Mouse (Mus musculus): ENCODE data around the gene Gabbr2. TPM values are rescaled to one million over a fixed set of nuclear protein-coding genes. Genes with fewer than 3 reads are reported as not detected.

The Gabbr2 gene
- total RNA-seq, 2 experiments from 2014 or later: not detected

DNA sequence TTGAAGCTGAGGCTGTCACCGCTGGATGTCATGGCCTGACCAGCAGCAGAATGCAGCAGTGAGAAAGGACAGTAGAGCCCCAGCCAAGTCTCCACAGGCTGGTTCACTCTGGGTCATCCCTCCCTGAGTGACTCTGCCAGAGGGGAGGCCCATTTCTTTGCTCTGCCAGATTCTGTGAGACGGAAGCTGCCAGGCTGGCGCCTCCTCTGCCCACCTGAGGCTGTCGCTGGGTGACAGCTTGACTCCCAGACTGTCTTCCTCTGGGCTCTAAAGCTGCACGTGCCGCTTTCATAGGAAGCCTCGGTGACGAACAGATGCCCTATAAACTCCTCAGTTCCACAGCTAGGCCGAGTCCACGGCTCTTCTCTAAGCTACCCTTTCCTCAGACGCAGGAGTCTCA, 264.5 kb downstream of the Gabbr2 start:
- no peak for ATAC-seq (replicated peaks; ENCODE audit: poor library complexity)

DNA sequence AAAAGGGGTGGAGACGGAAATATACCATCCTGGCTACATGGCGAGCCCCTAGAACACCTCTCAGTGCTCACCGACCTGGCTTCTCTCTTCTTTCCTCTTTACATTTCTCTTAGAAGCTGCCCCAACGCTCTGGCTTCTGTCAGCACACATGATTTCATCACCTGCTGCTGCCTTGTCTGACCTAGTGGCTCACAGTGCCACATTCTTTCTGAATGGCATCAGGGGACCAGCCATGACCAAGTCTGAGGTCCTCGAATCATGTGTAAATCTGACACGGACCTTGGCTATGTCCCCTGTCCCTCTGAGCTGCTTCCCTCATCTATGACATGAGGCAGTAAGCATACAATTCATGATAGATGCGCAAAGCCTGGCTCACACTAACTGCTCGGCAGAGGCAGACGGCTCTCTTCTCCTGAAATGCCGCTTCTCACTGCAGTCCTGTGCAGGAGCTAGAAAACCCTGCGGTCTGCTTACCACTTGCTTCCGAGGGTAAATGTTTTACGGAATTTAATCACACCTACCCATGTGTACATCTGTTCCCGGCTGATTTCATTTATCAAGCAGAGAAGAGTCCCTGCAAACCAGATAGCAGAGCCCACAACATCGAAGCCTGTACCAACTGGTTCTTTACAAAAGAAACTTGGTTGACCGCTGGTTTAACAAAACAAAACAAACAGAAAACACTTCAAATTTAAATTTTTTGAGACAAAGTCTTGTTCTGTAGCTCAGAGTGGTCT, 270.7 kb downstream of the Gabbr2 start:
- peak; percentile 67 for ATAC-seq (replicated peaks; ENCODE audit: poor library complexity)

GRCm38 (mm10) chr4:46720070-46720469, 271.6 kb downstream of the Gabbr2 start:
- no peak for ATAC-seq (replicated peaks; ENCODE audit: poor library complexity)

- ATAC-seq (replicated peaks; ENCODE audit: poor library complexity): no peak
Observed at GRCm38 (mm10) chr4:46718624-46719023, 273.0 kb downstream of the Gabbr2 start.

DNA sequence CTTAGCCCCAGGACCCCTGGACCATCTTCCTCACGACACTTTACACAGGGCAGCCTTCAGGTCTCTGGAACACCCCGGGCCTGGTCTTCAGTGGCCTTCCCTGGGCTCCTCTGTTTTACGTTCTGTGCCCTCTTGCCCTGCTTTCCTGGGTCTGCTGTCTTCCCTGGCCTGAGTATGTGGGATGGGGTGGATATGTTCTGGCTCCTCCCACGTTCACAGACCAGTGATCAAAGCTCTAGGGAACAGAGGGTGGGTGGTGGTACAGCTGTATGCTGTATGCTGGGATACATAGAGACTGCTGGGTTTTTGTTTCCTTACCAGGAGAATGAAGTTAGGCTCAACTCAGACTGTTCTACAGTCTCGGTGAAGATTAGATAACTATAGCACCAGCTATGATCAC, 274.5 kb downstream of the Gabbr2 start:
- ATAC-seq (replicated peaks; ENCODE audit: poor library complexity): no peak

- ATAC-seq (replicated peaks; ENCODE audit: poor library complexity): no peak
Observed at GRCm38 (mm10) chr4:46716361-46716760, 275.3 kb downstream of the Gabbr2 start.

GRCm38 (mm10) chr4:46710523-46710922, 281.1 kb downstream of the Gabbr2 start:
- ATAC-seq (replicated peaks; ENCODE audit: poor library complexity): no peak

- no peak for ATAC-seq (replicated peaks; ENCODE audit: poor library complexity)
Observed at GRCm38 (mm10) chr4:46710018-46710417, 281.7 kb downstream of the Gabbr2 start.

DNA sequence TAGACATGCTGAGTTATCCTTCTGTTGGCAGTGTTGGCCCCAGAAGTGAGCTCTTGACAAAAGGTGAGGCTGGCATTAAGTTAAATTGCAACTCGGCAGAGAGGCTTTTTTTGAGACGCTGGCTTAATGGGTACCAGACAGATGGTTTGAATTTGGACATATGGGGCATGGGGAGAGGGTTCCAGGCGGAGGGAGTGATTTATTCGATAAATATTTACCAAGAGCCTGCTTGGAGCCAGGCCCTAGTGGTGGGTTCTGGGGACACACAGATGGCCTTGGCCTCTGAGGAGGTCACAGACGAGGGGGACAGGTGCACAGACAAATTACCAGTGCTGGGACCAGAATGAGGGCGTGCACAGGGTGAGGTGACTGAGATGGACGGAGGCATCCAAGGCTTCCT, 282.2 kb downstream of the Gabbr2 start:
- ATAC-seq (replicated peaks; ENCODE audit: poor library complexity): no peak

DNA sequence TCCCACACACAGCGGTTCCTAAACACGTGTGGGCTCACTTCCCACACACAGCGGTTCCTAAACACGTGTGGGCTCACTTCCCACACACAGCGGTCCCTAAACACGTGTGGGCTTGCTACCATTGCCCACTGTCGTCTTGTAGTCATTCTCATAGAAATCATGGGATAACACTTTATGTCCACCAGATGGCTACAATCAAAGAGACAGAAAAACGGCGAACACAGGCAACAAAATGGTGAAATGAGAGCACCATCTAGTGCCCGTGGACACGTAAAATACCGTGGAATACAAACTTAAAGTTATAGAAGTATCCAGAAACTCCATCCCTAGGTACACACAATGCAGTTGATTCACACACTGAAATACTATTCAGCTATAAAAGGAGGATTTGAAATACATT, 285.9 kb downstream of the Gabbr2 start:
- ATAC-seq (replicated peaks; ENCODE audit: poor library complexity): peak; percentile 50

DNA sequence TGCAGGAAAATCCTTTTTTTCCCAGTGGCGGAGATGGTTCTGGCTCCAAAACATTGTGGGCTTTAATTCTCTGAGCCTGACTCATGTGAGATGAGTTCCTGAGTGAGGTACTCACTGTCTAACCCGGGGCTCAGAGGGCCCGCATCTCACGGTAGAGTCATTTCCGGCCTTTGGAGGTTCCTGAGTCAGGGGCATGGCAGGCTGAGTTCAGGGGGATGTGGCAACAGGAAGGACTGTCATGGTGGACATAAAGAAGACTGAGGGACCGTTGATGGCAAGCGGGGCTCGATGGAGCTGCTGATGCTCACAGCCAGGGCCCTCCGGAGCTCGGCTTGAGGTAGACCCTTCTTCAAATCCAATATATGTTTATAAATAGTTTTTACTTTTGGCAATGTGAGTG, 288.5 kb downstream of the Gabbr2 start:
- ATAC-seq (replicated peaks; ENCODE audit: poor library complexity): no peak

DNA sequence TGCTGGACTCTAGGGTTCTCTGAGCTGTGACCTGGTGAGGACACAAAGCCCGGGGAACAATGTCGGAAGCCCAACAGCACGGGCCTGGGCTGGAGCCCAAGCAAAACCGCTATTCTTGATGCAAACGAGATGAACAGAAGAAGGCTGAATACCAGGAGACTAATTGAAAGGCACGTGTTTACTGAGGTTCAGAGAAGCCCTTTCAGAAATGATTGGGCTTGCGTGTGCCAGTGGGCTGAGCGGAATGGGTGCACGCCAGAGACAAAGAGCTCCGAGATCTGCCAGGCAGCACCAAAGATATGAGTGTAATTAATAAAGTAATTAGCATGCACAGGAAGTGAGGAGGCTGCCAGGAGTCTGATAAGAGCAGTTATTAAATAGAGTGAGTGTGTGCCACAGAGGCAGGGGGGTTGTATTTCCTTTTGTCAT, 291.4 kb downstream of the Gabbr2 start:
- peak; percentile 85 for ATAC-seq (replicated peaks; ENCODE audit: poor library complexity)

GRCm38 (mm10) chr4:46696467-46696866, 295.2 kb downstream of the Gabbr2 start:
- no peak for ATAC-seq (replicated peaks; ENCODE audit: poor library complexity)

DNA sequence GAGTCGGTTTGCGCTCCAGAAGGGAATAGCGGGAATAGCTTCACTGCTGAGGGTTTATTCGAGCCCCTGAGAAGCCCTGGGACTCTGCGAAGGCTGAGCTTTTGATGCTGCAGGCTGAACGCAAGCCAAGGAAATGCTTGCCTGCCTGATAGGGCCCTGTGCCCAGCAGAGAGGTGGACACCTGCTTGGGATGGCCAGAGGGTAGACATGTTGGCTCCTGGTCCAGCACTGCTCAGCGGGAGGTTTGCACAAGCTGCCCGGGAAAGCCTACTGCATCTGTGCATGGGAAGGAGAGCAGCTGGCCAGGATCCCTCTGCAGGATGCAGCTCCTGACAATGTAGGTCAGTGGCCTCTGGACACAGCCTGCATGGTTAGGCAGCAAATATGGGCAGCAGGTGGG, 301.1 kb downstream of the Gabbr2 start:
- ATAC-seq (replicated peaks; ENCODE audit: poor library complexity): no peak

GRCm38 (mm10) chr4:46690023-46690420, 301.7 kb downstream of the Gabbr2 start:
- ATAC-seq (replicated peaks; ENCODE audit: poor library complexity): no peak

DNA sequence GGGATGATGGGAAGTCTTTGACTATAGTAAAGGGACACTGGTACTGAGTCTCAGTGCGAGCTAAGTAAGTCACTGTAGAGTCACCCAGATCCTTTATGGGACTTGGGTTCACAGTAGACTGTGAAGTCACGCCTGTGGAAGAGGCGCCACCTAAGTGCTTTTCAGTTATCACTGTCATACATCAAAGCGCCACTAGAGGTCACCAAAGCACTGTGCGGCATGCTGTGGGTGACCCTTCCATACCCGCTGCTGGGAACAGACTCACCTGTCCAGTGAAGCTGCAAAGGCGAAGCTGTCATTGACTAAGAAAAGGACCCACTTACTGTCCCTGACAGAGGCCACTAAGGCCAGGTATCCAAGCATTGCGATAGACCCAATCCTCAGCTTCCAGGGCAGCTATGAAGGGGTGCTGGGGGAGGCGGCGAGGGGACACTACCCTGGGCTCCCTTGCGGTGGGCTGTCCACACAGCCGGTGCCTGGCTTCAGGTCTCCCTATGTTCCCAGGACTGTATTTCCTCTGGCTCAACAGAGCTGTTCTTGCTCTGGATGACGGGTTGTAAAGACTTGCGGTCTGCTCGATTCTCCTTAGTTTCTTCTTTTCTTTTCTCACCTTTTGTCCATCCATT, 302.2 kb downstream of the Gabbr2 start:
- peak; percentile 96 for ATAC-seq (replicated peaks; ENCODE audit: poor library complexity)

DNA sequence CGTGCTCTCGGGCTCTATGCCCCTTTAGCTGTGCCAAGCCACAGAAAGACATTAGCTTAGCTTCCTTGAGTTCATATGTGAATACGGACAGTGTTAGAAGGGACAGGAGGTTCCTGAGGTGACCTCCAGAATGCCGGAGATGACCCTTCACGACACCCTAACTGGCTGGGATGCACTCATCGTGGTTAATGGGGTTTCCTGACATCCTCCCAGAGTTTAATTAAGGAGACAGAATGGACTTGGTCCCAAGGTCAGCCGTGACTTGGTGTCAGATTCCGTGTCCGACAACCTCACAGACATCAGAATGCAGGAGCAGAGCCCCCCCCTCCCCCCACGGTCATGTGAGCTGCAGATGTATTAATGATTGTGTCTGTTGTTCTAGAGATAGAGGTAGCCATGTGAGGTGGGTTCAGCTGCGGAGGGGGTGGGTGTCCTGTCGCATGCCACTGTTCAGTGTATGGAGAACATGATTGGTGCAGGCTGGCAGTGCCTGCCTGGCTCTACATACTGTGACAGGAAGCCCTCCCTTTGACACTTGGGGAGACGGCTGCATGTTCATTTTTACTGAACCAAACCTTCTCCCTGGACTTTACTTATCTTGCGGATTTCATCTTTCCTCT, 303.4 kb downstream of the Gabbr2 start:
- no peak for ATAC-seq (replicated peaks; ENCODE audit: poor library complexity)

DNA sequence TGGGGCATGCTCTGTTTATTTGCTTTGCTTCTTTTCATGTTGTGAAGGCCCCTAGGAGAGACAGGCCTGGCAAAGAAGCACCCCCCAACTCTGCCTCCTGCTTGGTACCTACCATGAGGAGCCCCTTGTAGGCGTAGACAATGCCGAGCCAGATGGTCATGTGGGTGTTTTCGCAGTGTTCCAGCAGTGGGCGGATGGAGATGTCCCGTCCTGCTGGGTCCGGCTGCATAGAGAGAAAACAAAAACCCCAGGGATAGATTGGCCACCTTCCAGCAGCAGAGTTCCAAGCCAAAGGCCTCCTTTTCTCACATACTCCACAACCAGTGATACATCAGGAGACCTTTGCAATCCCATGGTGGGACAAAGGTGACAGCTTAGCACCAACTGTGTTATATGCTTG, 307.5 kb downstream of the Gabbr2 start:
- ATAC-seq (replicated peaks; ENCODE audit: poor library complexity): no peak

DNA sequence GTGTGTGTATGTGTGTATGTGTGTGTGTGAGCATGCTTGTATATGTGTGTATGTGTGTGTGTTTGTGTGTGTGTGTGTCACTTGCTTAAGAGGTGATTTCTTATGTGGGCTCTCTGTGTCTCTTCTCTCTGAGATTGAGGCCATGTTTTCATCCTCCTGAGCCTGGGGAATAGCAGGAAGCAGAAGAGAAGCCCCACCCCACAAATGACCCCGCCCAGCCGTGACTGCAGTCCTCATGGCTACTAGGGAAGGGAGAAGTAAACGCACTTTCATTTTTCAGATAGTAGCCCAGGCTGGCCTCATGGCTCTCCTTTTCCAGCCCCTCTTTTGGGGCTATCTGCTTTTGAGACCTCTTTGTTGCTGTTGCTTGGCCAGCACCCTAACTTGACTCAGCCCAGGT, 315.0 kb downstream of the Gabbr2 start:
- ATAC-seq (replicated peaks; ENCODE audit: poor library complexity): peak; percentile 27; the same call in 1 of the 2 replicates

DNA sequence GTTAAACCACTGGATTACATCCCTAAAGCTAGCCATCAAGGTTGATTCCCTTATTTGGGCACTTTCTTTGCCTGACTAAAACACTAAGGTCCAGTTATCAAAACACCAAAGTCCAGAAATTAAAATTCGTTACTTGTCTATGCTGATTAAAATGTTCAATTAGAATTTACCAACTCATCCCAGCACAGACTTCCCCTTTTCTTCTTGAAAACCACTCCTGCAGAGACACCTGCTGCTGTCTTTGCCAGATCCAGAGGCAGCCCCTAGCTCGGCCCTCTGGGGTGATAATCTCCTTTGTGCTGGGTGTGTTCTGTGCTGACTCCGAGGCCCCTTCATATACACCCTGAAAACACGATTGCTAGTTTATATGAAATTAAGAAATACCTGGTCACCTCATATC, 315.7 kb downstream of the Gabbr2 start:
- peak; percentile 49 for ATAC-seq (replicated peaks; ENCODE audit: poor library complexity)

DNA sequence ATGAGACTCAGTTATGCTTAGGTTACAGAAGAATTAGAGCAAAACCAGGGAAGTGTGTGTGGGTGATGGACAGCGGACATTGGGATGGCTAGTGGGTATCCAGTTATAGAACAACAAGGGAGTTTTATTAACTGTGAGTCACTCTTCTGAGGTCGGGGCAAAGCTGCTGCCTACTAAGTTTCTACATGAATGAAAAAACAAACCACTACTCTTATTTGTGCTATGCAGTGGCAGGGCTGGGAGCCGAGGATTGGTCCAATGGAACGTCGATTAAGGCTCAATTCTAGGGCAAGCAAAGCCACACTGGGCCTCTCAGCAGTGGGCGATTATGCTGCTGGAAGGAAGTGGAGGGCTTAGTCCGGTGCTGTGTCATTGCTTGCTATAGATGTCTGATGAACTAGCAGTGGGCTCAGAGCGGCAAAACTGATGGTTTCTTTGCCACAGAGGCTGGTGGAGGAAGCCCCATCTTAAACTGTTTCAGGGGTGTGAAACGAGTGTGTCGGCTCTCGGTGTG, 316.3 kb downstream of the Gabbr2 start:
- peak; percentile 51 for ATAC-seq (replicated peaks; ENCODE audit: poor library complexity)

DNA sequence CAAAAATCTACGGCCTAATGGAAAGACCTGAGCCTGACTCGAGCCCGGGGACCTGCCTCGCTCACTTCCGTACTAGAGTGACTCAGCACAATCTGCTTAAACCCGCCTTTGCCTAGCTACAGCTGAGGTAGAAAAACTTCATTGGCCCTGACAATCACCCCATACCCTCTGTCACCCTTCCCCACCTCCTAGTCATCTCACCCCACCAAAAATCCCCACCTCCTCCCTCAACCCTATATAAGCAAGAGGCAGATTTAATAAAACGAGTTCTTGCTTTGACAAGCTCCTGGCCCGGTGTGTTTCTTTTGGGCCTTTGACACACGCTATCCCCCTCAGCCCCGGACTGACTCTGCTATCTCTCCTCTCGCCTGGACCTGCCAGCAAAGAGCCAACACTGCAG, 323.1 kb downstream of the Gabbr2 start:
- peak; percentile 76 for ATAC-seq (replicated peaks; ENCODE audit: poor library complexity)
